Mouse (Mus musculus): ENCODE data around the gene Prr36. TPM values are rescaled to one million over a fixed set of nuclear protein-coding genes. Genes with fewer than 3 reads are reported as not detected.
A peak's percentile ranks its signal among the peaks of the same experiment; 100 is the strongest.
"Not testable (repeated sequence)": the region's sequence is repeated elsewhere in the genome, so short reads cannot be mapped to it uniquely, and the experiment has no call there.

Gene Prr36
- total RNA-seq (2021) = 10 to 100 TPM; 39.0 to 54.3 TPM

- peak; percentile 49 to 56 for DNase-seq (ENCODE audit: extremely low spot score in 1 of 2, low spot score in 1 of 2)
Measured at GRCm38 (mm10) chr8:4216791-4217621, at the start of gene Prr36. Prr36 (minus strand) TSS chr8:4217459.

GRCm38 (mm10) chr8:4265160-4265914 is 48.1 kb upstream of the Prr36 start:
- DNase-seq (ENCODE audit: extremely low spot score in 1 of 2, low spot score in 1 of 2) = no peak

- no peak for DNase-seq (ENCODE audit: extremely low spot score in 1 of 2, low spot score in 1 of 2)
Measured at GRCm38 (mm10) chr8:4263105-4263791, 46.0 kb upstream of the Prr36 start.

GRCm38 (mm10) chr8:4259805-4260170 is 42.5 kb upstream of the Prr36 start:
- DNase-seq (ENCODE audit: extremely low spot score in 1 of 2, low spot score in 1 of 2) = no peak

- DNase-seq (ENCODE audit: extremely low spot score in 1 of 2, low spot score in 1 of 2) = peak; percentile 91 to 92
Measured at GRCm38 (mm10) chr8:4259125-4259804, 42.0 kb upstream of the Prr36 start, which contains the start of gene Ctxn1. Ctxn1 (minus strand) TSS chr8:4259274.

- DNase-seq (ENCODE audit: extremely low spot score in 1 of 2, low spot score in 1 of 2) = peak in 1 of 2 experiments; percentile 43
Measured at GRCm38 (mm10) chr8:4258678-4259077, 41.4 kb upstream of the Prr36 start.

- peak; percentile 85 to 89 for DNase-seq (ENCODE audit: extremely low spot score in 1 of 2, low spot score in 1 of 2)
Measured at GRCm38 (mm10) chr8:4258233-4258632, 41.0 kb upstream of the Prr36 start.

GRCm38 (mm10) chr8:4257350-4257749 is 40.1 kb upstream of the Prr36 start:
- DNase-seq (ENCODE audit: extremely low spot score in 1 of 2, low spot score in 1 of 2) = no peak

GRCm38 (mm10) chr8:4256911-4257310 is 39.7 kb upstream of the Prr36 start:
- DNase-seq (ENCODE audit: extremely low spot score in 1 of 2, low spot score in 1 of 2) = peak; percentile 63 to 69

- not testable (repeated sequence) for DNase-seq (ENCODE audit: extremely low spot score in 1 of 2, low spot score in 1 of 2)
Measured at GRCm38 (mm10) chr8:4255471-4255870, 38.2 kb upstream of the Prr36 start.

GRCm38 (mm10) chr8:4254001-4254400 is 36.7 kb upstream of the Prr36 start:
- peak in 1 of 2 experiments; percentile 60 for DNase-seq (ENCODE audit: extremely low spot score in 1 of 2, low spot score in 1 of 2)

GRCm38 (mm10) chr8:4252934-4253841 is 35.9 kb upstream of the Prr36 start, which contains the start of gene Snapc2:
Snapc2 (plus strand) TSS chr8:4253080.
- peak; percentile 87 to 91 for DNase-seq (ENCODE audit: extremely low spot score in 1 of 2, low spot score in 1 of 2)

GRCm38 (mm10) chr8:4252116-4252760 is 35.0 kb upstream of the Prr36 start:
- DNase-seq (ENCODE audit: extremely low spot score in 1 of 2, low spot score in 1 of 2) = no peak

GRCm38 (mm10) chr8:4250306-4250970 is 33.2 kb upstream of the Prr36 start:
- peak; percentile 85 to 95 for DNase-seq (ENCODE audit: extremely low spot score in 1 of 2, low spot score in 1 of 2)

GRCm38 (mm10) chr8:4249213-4249612 is 32.0 kb upstream of the Prr36 start:
- DNase-seq (ENCODE audit: extremely low spot score in 1 of 2, low spot score in 1 of 2) = no peak

GRCm38 (mm10) chr8:4247951-4248540 is 30.8 kb upstream of the Prr36 start, which contains the start of gene Tgfbr3l:
Tgfbr3l (plus strand) TSS chr8:4248214.
- no peak for DNase-seq (ENCODE audit: extremely low spot score in 1 of 2, low spot score in 1 of 2)

GRCm38 (mm10) chr8:4247241-4247640 is 30.0 kb upstream of the Prr36 start:
- DNase-seq (ENCODE audit: extremely low spot score in 1 of 2, low spot score in 1 of 2) = no peak

GRCm38 (mm10) chr8:4245737-4246136 is 28.5 kb upstream of the Prr36 start:
- DNase-seq (ENCODE audit: extremely low spot score in 1 of 2, low spot score in 1 of 2) = no peak
